Mouse (Mus musculus) lung, postnatal 0 days (tissue): ENCODE measurements at regions not wholly inside any gene's neighbourhood (a gene's known extent, or its start where the extent isn't known, plus 50 kb on each side); places are given as distances from the start of the nearest gene placed in this dataset.

Source experiments
- ATAC-seq: fragments of 200-750 bp; cut with Nextera tagmentation; 2 replicates; pipeline ENCODE4 v1.8.0; 2017; ENCODE audit warnings: moderate library complexity
- DNase-seq: peaks from one replicate; pipeline ENCODE4 v3.0.0-alpha.2; 2016; ENCODE audit warnings: low spot score
- H3K27ac ChIP-seq: fragments of 300-500 bp; sonication (generic); 2 replicates; pipeline ENCODE4 v1.5.1; 2014; ENCODE audit warnings: antibody characterized with exemption, mild to moderate bottlenecking, low read length, mixed read lengths
- H3K27me3 ChIP-seq: fragments of 300-500 bp; sonication (generic); replicated peaks from 2 replicates; pipeline ENCODE4 v1.6.1; 2014; ENCODE audit warnings: low read length, mixed read lengths; ENCODE audit not compliant: insufficient read depth
- H3K36me3 ChIP-seq: fragments of 300-500 bp; sonication (generic); 2 replicates; pipeline ENCODE4 v1.6.1; 2014; ENCODE audit warnings: low read length, mixed read lengths; ENCODE audit not compliant: insufficient read depth
- H3K4me1 ChIP-seq: fragments of 300-500 bp; sonication (generic); 2 replicates; pipeline ENCODE4 v1.6.1; 2014; ENCODE audit warnings: antibody characterized with exemption, low read depth, low read length, mixed read lengths; ENCODE audit not compliant: insufficient read depth
- H3K4me2 ChIP-seq: fragments of 300-500 bp; sonication (generic); replicated peaks from 2 replicates; pipeline ENCODE4 v1.6.1; 2014; ENCODE audit warnings: low read depth, mild to moderate bottlenecking, low read length, moderate library complexity, mixed read lengths
- H3K4me3 ChIP-seq: fragments of 300-500 bp; sonication (generic); 2 replicates; pipeline ENCODE4 v1.5.1; 2014; ENCODE audit warnings: low read depth, low read length
- H3K9ac ChIP-seq: fragments of 300-500 bp; sonication (generic); replicated peaks from 2 replicates; pipeline ENCODE4 v1.6.1; 2014; ENCODE audit warnings: low read depth, mild to moderate bottlenecking
- H3K9me3 ChIP-seq: fragments of 300-500 bp; sonication (generic); 2 replicates; pipeline ENCODE4 v1.6.1; 2016; ENCODE audit warnings: low read length, mixed read lengths
- CTCF ChIP-seq: IDR thresholded peaks from 2 replicates; pipeline ENCODE4 v1.5.1; 2016; ENCODE audit warnings: antibody characterized with exemption, mild to moderate bottlenecking
- EP300 ChIP-seq: IDR thresholded peaks from 2 replicates; pipeline ENCODE4 v1.6.1; 2016; ENCODE audit warnings: antibody characterized with exemption, mild to moderate bottlenecking, control low read depth
- WGBS: fragments of 180-500 bp; shearing (Covaris S2); extraction: QIAGEN DNeasy Blood & Tissue Kit; methylation state at CpG from one replicate; pipeline ENCODE4 v1.1.7; 2014; 5-methylcytosine and 5-hydroxymethylcytosine counted together

DNA sequence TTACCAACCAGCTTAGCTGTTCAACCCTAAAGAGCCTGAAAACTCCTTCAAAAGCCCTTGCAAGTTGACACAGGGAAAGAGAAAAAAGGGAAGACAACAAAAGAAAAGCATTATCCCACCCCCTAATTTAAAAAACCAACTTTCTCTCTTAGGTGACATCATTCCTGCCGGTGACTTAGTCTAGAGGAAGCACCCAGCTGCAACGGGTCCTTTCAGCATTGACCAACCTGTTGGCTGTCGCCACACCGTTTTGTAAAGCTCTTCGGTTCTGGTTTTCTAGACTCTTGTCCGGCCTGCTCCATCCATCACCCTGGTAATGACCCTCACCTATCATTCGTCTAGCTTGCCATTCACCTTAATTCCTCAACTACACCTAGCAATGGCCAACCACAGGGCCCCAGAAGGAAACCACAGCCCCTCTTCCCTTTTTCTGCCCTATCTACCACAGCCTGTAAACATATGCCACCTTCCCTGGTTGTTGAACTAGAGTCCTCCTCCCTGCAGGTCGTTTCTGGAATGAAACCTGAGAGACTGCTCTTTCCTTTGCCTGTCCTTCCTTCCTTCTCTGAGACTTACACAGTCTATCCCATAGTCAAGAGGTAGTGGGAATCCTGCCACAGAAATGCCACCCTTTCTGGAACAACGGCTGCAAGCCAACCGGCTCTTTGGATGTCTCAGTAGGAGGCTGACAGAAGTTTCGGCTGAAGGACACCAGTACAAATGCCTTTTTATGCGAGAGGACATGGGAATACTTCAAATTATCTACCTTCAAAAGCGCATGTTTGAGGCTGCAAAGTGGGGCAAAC is 87.9 kb downstream of the Foxb1 start:
- ATAC-seq (no peak), DNase-seq (no peak)
- Histone ChIP-seq H3K4me1 (no peaks in the 10 kb centered on the region), H3K27ac (no peak overlapping the region), H3K9me3 (no peaks in the 10 kb centered on the region), H3K36me3 (no peaks in the 10 kb centered on the region), H3K4me2 (no peak overlapping the region), H3K27me3 (peaks cover 37% of the 10 kb centered on the region), H3K4me3 (no peak overlapping the region), H3K9ac (no peak overlapping the region)
- WGBS: 64% methylated on average over 13 of the region's 13 CpGs
- TF ChIP-seq EP300 (no peak), CTCF (no peak)

DNA sequence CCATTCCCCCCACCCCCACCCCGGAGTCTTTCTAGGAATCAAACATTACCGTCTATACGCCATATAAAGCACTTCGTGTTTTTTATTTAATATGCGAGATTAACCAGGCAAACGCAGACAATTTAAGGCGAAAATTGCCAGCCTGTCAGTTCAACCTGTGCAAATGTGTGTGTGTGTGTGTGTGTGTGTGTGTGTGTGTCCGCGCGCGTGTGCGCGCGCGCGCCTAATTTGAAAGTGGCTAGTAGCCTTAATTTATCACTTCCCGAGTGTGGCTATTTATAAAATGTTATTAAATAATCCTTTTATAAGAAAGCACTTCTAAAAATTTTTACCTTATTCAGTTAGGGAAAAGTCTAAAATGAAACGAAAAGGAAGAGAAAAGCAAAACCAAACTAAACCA is 89.5 kb downstream of the Foxb1 start:
- WGBS: 3% methylated on average over 18 of the region's 18 CpGs
- H3K4me2 ChIP-seq: peak overlapping the region; percentile 33
- TF ChIP-seq EP300 (no peak), CTCF (no peak)
- DNase-seq (no peak), ATAC-seq (no peak)
- H3K4me3 ChIP-seq: peak overlapping the region; percentile 24
- no peak overlapping the region for H3K9ac ChIP-seq
- no peaks in the 10 kb centered on the region for H3K36me3 ChIP-seq
- no peak overlapping the region for H3K27ac ChIP-seq
- H3K4me1 ChIP-seq: no peaks in the 10 kb centered on the region
- no peaks in the 10 kb centered on the region for H3K9me3 ChIP-seq
- peaks cover 43% of the 10 kb centered on the region for H3K27me3 ChIP-seq

DNA sequence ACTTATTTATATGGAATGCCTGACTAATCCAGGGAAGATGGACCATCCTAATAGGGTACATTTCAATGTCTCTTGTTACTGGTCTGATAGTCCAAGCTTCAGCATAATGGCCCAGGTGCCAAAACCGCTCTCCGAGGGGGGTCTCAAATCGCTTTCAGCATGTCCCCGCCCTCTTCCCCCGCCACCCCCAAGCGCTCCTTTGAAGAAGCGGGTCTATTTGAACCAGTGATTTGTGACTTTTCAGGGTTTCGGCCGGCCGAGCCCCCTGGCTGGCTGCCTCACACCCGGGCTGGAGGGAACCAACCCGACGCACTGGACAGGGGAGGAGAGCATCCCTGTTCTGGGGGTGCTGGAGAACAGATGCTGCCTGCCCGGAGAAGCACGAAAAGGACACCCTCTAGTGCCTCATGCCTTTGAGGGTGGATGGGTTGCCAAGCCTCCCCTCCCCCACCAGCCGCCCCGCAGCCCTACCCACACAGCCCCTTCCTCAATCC is 90.1 kb downstream of the Foxb1 start:
- Histone ChIP-seq H3K4me1 (no peaks in the 10 kb centered on the region), H3K4me2 (no peak overlapping the region; the same call in 1 of the 2 replicates), H3K27me3 (peaks cover 43% of the 10 kb centered on the region), H3K9me3 (no peaks in the 10 kb centered on the region), H3K4me3 (0 out of 2 replicates have a peak overlapping the region, but pooled peaks have one; percentile 20), H3K27ac (no peak overlapping the region), H3K36me3 (no peaks in the 10 kb centered on the region), H3K9ac (no peak overlapping the region)
- DNase-seq (no peak), ATAC-seq (no peak)
- TF ChIP-seq CTCF: no peak
- no peak for TF ChIP-seq EP300
- WGBS: 0% methylated on average over 17 of the region's 17 CpGs

DNA sequence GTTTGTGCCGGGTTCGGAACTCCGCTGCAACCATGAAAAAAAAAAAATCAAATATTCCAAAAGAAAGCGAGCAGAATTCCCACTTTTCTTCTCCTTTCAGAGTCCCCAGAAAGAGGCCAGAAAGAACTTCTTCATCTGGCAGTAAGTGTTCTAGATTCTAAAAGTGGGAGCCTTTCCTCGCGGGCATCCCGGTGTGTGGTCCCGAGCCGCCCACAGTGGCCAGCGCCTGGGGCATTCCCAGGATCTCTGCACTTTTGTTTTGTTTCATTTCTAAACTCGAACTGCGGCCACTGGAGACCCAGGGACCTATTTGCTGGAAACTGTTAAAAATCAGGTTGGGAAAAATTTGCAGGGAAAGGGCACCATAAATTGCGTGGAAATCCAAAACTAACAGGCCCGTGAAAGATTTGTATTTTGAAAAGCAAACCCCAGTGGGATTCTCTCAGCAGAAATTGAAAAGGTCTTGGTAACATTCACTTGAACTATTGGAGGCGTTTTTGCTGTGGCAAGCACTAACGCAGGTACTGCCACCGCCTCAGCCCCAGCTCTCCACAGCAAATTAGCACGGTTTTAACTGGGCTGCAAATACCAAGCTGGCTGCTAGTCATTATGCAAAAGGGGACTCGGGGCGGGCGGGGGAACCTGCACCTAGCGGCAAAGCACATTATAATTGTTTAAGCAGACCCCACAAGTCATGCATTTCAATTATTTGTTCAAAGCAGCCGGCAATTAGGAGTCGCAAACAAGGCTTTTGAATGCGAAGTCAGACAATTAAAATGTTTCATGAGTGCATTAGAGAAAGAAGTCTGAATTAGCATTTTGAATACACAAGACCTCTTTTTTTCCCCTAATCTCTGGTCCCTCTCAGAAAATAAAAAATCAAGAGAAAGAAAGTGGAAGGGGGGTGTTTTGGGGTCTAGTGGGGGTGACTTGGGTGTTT is 90.9 kb downstream of the Foxb1 start:
- no peaks in the 10 kb centered on the region for H3K36me3 ChIP-seq
- WGBS: 6% methylated on average over 25 of the region's 25 CpGs

DNA sequence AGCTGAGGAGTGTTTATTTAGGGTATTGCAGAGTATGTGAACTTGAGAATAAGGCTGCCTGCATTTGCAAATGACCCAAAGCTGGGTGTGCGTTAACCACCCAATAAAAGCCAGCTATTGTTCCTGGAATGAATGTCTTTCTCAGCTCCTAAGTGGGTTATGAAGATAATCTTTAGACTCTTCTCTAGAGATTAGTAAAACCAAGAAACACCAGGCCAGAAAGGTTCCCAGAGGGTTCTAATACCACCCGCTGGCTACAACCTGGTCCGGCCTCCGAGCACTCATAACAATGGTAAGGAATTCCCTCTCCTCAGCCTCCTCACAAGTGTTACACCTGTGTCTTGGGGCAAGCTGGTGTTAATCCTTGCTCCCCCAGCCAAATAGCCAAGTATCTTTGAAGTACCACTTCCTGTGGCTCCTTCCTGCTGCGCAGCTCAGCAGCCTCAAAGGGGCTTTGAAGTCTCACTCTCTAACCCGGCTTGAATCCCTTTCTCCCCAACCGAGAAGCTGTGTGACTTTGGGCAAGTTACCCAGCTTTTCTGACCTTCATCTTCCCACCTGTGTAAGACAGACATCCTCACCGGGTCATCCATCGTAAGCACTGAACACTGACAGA is 92.2 kb downstream of the Foxb1 start:
- TF ChIP-seq EP300: no peak
- TF ChIP-seq CTCF: no peak
- no peak overlapping the region for H3K4me3 ChIP-seq
- H3K27ac ChIP-seq: no peak overlapping the region
- DNase-seq (no peak), ATAC-seq (no peak)
- no peaks in the 10 kb centered on the region for H3K36me3 ChIP-seq
- H3K4me2 ChIP-seq: no peak overlapping the region
- WGBS: 19% methylated on average over 9 of the region's 9 CpGs
- H3K27me3 ChIP-seq: peaks cover 43% of the 10 kb centered on the region
- H3K9ac ChIP-seq: no peak overlapping the region
- H3K4me1 ChIP-seq: no peaks in the 10 kb centered on the region
- H3K9me3 ChIP-seq: no peaks in the 10 kb centered on the region

More for the DNA sequence above, 90.9 kb downstream of the Foxb1 start:
- Histone ChIP-seq H3K4me3 (peak overlapping the region; percentile 20; the same call in 1 of the 2 replicates), H3K27me3 (peaks cover 43% of the 10 kb centered on the region), H3K27ac (no peak overlapping the region), H3K9me3 (no peaks in the 10 kb centered on the region), H3K4me2 (no peak overlapping the region), H3K4me1 (no peaks in the 10 kb centered on the region), H3K9ac (no peak overlapping the region)
- no peak for ATAC-seq
- no peak for TF ChIP-seq EP300
- no peak for TF ChIP-seq CTCF
- no peak for DNase-seq

DNA sequence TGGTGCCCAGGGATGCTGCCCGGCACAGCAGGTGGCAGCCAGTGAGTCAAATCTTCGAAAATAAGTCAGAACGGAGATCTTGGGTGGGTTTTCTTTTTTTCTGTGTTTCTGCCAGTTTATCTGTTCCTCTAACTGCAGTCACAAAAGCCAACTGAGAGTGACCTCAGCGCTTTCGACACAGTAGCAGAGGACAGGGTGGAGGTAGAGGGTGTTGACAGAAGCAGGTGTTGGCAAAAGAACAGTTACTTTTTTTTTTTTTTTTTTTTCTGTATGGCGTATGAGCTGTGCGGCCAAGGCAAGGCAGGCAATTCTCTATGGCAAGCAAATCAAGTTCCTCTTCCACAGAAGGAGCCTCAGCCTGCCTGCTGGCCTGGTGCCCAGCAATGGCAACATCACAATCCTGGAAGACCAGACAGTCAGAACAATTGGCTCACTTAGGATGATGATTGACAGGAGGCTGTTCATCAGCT is 93.6 kb downstream of the Foxb1 start:
- no peak overlapping the region for H3K27ac ChIP-seq
- peak; percentile 43 for DNase-seq
- H3K9me3 ChIP-seq: no peaks in the 10 kb centered on the region
- no peak overlapping the region for H3K4me3 ChIP-seq
- H3K9ac ChIP-seq: no peak overlapping the region
- H3K4me1 ChIP-seq: no peaks in the 10 kb centered on the region
- peaks cover 43% of the 10 kb centered on the region for H3K27me3 ChIP-seq
- ATAC-seq: peak; percentile 55
- WGBS: 38% methylated on average over 7 of the region's 7 CpGs
- no peaks in the 10 kb centered on the region for H3K36me3 ChIP-seq
- TF ChIP-seq CTCF (no peak), EP300 (no peak)
- H3K4me2 ChIP-seq: no peak overlapping the region
